Mouse (Mus musculus): ENCODE data around the gene Ccdc162.

Gene Ccdc162

GRCm38 (mm10) chr10:41635276-41636033 is 81.0 kb downstream of the Ccdc162 start:
- DNase-seq (ENCODE audit: extremely low read depth, low read depth): no peak

- DNase-seq (ENCODE audit: extremely low read depth, low read depth): no peak
Measured at GRCm38 (mm10) chr10:41633801-41634200, 82.6 kb downstream of the Ccdc162 start.

- no peak for DNase-seq (ENCODE audit: extremely low read depth, low read depth)
Measured at GRCm38 (mm10) chr10:41632062-41632461, 84.4 kb downstream of the Ccdc162 start.

- DNase-seq (ENCODE audit: extremely low read depth, low read depth): no peak
Measured at GRCm38 (mm10) chr10:41626996-41627395, 89.4 kb downstream of the Ccdc162 start.

- DNase-seq (ENCODE audit: extremely low read depth, low read depth): no peak
Measured at GRCm38 (mm10) chr10:41619988-41620387, 96.4 kb downstream of the Ccdc162 start.

GRCm38 (mm10) chr10:41615487-41615886 is 100.9 kb downstream of the Ccdc162 start:
- peak; percentile 5 for DNase-seq (ENCODE audit: extremely low read depth, low read depth)

GRCm38 (mm10) chr10:41611941-41612340 is 104.5 kb downstream of the Ccdc162 start:
- DNase-seq (ENCODE audit: extremely low read depth, low read depth): no peak

GRCm38 (mm10) chr10:41609475-41609874 is 107.0 kb downstream of the Ccdc162 start:
- DNase-seq (ENCODE audit: extremely low read depth, low read depth): no peak

GRCm38 (mm10) chr10:41608485-41608884 is 107.9 kb downstream of the Ccdc162 start:
- no peak for DNase-seq (ENCODE audit: extremely low read depth, low read depth)

GRCm38 (mm10) chr10:41602667-41603066 is 113.8 kb downstream of the Ccdc162 start:
- DNase-seq (ENCODE audit: extremely low read depth, low read depth): no peak

GRCm38 (mm10) chr10:41601898-41602545 is 114.4 kb downstream of the Ccdc162 start:
- DNase-seq (ENCODE audit: extremely low read depth, low read depth): no peak

GRCm38 (mm10) chr10:41601302-41601701 is 115.1 kb downstream of the Ccdc162 start:
- DNase-seq (ENCODE audit: extremely low read depth, low read depth): no peak

GRCm38 (mm10) chr10:41599051-41599450 is 117.4 kb downstream of the Ccdc162 start:
- DNase-seq (ENCODE audit: extremely low read depth, low read depth): no peak

GRCm38 (mm10) chr10:41598221-41598620 is 118.2 kb downstream of the Ccdc162 start:
- DNase-seq (ENCODE audit: extremely low read depth, low read depth): no peak

- peak; percentile 38 for DNase-seq (ENCODE audit: extremely low read depth, low read depth)
Measured at GRCm38 (mm10) chr10:41595550-41595949, 120.9 kb downstream of the Ccdc162 start.

GRCm38 (mm10) chr10:41594957-41595356 is 121.5 kb downstream of the Ccdc162 start:
- no peak for DNase-seq (ENCODE audit: extremely low read depth, low read depth)

GRCm38 (mm10) chr10:41594433-41594832 is 122.0 kb downstream of the Ccdc162 start:
- no peak for DNase-seq (ENCODE audit: extremely low read depth, low read depth)

- DNase-seq (ENCODE audit: extremely low read depth, low read depth): no peak
Measured at GRCm38 (mm10) chr10:41588616-41589015, 127.8 kb downstream of the Ccdc162 start.

- DNase-seq (ENCODE audit: extremely low read depth, low read depth): no peak
Measured at GRCm38 (mm10) chr10:41586947-41587852, 129.2 kb downstream of the Ccdc162 start.

- DNase-seq (ENCODE audit: extremely low read depth, low read depth): no peak
Measured at GRCm38 (mm10) chr10:41583383-41583782, 133.1 kb downstream of the Ccdc162 start.

- DNase-seq (ENCODE audit: extremely low read depth, low read depth): no peak
Measured at GRCm38 (mm10) chr10:41582901-41583361, 133.5 kb downstream of the Ccdc162 start.

- DNase-seq (ENCODE audit: extremely low read depth, low read depth): no peak
Measured at GRCm38 (mm10) chr10:41580441-41580840, 136.0 kb downstream of the Ccdc162 start.

Measured in MEL-GATA-1-ER (cell line).